Mouse (Mus musculus): ENCODE measurements around the gene Prkag2. TPM values are rescaled to one million over a fixed set of nuclear protein-coding genes. Genes with fewer than 3 reads are reported as not detected.
A peak's percentile ranks its signal among the peaks of the same experiment; 100 is the strongest.
"Not testable (repeated sequence)": the region's sequence is repeated elsewhere in the genome, so short reads cannot be mapped to it uniquely, and the experiment has no call there.

Prkag2 gene
- polyA plus RNA-seq, 1 experiment from 2014 or later: 97.6 TPM

DNA sequence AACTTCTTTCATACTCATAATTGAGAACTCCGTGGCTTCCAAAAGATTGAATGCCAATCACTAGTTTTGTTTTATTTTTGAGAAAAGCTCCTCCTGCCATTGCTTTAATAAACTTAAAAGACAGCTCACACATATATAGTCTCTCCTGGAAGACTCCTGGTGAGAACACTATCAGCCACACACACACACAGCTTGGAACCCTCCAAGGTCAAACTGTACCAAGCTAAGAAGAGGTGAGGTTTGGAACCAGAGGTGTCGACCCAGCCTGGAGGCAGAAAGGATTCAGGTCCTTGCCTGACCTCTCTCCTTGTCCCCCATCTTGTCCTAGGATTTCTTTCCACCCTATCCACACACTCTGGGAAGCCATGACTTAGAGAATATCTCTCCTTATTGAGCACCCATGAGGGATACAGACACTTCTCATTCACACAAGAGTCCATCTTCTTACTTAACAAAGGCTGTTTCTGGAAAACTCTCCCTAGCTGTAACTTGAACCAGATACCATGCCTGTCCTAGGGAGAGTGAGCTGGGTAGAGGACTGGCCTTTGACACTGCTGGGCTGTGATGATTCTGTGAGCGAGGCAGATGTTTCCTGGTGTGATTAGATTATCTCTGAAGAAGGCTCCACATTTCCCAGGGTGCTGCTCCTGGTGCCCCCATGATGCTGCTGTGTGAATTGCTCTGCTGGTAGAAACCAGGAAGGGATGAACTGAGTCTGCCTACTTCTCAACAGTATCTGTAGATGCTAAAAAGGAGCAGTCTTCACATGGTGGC is 245.4 kb downstream of the Prkag2 start:
- ATAC-seq (ENCODE audit: low FRiP score, low TSS enrichment) (no peak), DNase-seq (no peak)
- no peak overlapping the region for H3K9ac ChIP-seq (replicated peaks; ENCODE audit: low read length)
- no peaks in the 10 kb centered on the region for H3K36me3 ChIP-seq (ENCODE audit: control insufficient read depth, insufficient read depth, low read length)
- WGBS: 77% methylated on average over 3 of the region's 3 CpGs
- H3K4me2 ChIP-seq (ENCODE audit: low read length): no peak overlapping the region
- H3K9me3 ChIP-seq (ENCODE audit: control insufficient read depth, low read length): no peaks in the 10 kb centered on the region
- no peaks in the 10 kb centered on the region for H3K4me1 ChIP-seq (ENCODE audit: control insufficient read depth, insufficient read depth, low read length)
- no peaks in the 10 kb centered on the region for H3K27me3 ChIP-seq (ENCODE audit: control insufficient read depth, insufficient read depth, low read length)
- H3K27ac ChIP-seq (replicated peaks; ENCODE audit: low read depth, low read length): no peak overlapping the region
- no peak overlapping the region for H3K4me3 ChIP-seq (replicated peaks; ENCODE audit: low read depth, low read length)

DNA sequence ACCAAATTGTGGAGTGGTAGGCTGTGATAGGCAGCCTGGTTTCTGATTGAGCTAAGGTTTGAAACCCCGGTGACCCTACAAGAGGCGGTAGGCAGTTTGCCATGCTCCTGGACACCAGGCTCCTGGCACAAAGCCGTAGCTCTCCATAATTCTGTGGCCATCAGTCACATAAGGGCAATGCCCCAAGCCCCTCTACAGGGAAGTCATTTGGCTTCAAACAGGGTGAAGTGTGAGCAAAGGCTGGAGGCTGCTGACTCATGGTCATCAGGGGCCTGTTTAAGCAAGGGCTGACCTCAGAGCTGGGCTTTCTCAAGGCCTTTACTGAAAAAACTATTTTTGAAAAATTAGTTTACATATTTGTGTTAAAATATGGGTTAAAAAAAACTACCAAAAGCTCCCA is 246.2 kb downstream of the Prkag2 start:
- Histone ChIP-seq H3K9ac (replicated peaks; ENCODE audit: low read length) (no peak overlapping the region), H3K4me3 (replicated peaks; ENCODE audit: low read depth, low read length) (no peak overlapping the region), H3K27me3 (ENCODE audit: control insufficient read depth, insufficient read depth, low read length) (no peaks in the 10 kb centered on the region), H3K4me2 (ENCODE audit: low read length) (no peak overlapping the region), H3K9me3 (ENCODE audit: control insufficient read depth, low read length) (no peaks in the 10 kb centered on the region), H3K27ac (replicated peaks; ENCODE audit: low read depth, low read length) (no peak overlapping the region), H3K36me3 (ENCODE audit: control insufficient read depth, insufficient read depth, low read length) (no peaks in the 10 kb centered on the region), H3K4me1 (ENCODE audit: control insufficient read depth, insufficient read depth, low read length) (no peaks in the 10 kb centered on the region)
- ATAC-seq (ENCODE audit: low FRiP score, low TSS enrichment) (no peak), DNase-seq (no peak)
- 86% methylated on average over 3 of the region's 3 CpGs for WGBS

DNA sequence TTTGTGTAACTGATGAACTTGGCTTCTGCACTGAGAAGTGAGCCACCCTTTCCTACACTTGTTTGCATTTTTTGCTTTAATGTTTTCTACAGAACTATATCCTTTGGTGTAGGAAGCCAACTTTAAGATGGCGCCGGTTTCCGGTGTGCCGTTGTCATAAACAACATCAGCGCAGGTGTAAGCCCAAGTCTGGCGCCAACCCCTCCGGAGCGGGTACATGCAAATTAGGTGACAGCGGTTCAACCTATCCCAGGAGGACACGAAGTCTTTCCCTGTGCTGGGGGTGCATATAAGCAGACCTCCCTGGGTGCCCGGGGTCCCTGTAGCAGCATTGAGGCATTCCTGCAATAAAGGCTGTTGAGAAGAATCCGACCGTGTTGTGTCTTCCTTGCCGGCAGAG is 252.2 kb downstream of the Prkag2 start:
- not testable (repeated sequence) for H3K36me3 ChIP-seq (ENCODE audit: control insufficient read depth, insufficient read depth, low read length); H3K4me2 ChIP-seq (ENCODE audit: low read length); ATAC-seq (ENCODE audit: low FRiP score, low TSS enrichment); H3K4me3 ChIP-seq (replicated peaks; ENCODE audit: low read depth, low read length); H3K27ac ChIP-seq (replicated peaks; ENCODE audit: low read depth, low read length); H3K4me1 ChIP-seq (ENCODE audit: control insufficient read depth, insufficient read depth, low read length); H3K9me3 ChIP-seq (ENCODE audit: control insufficient read depth, low read length); DNase-seq; H3K27me3 ChIP-seq (ENCODE audit: control insufficient read depth, insufficient read depth, low read length); H3K9ac ChIP-seq (replicated peaks; ENCODE audit: low read length)
- 88% methylated on average over 14 of the region's 14 CpGs for WGBS

DNA sequence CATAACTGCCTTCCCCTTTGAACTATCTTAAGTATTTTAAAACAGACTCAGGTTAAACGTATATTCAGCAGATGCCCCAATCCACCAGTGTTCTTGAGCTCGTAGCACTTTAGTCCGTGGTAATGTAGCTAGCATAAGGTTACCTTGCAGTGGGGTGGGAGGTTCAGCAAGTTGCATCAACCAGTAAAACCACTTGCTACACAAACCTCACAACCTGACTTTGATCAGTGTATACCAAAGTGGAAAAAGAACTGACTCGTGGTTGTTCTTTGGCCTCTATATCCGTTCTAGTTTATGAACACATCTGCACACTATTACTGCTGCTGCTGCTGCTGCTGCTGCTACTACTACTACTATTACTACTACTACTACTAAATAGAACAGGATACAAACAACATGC is 256.6 kb downstream of the Prkag2 start:
- Histone ChIP-seq H3K9me3 (ENCODE audit: control insufficient read depth, low read length) (no peaks in the 10 kb centered on the region), H3K36me3 (ENCODE audit: control insufficient read depth, insufficient read depth, low read length) (no peaks in the 10 kb centered on the region), H3K4me2 (ENCODE audit: low read length) (peak overlapping the region; percentile 78; the same call in 1 of the 2 replicates), H3K9ac (replicated peaks; ENCODE audit: low read length) (peak overlapping the region; percentile 49; the same call in 1 of the 2 replicates), H3K27me3 (ENCODE audit: control insufficient read depth, insufficient read depth, low read length) (no peaks in the 10 kb centered on the region), H3K4me3 (replicated peaks; ENCODE audit: low read depth, low read length) (no peak overlapping the region), H3K27ac (replicated peaks; ENCODE audit: low read depth, low read length) (no peak overlapping the region; the same call in 1 of the 2 replicates), H3K4me1 (ENCODE audit: control insufficient read depth, insufficient read depth, low read length) (peaks cover 26% of the 10 kb centered on the region)
- no peak for ATAC-seq (ENCODE audit: low FRiP score, low TSS enrichment)
- WGBS: 94% methylated on average over 5 of the region's 5 CpGs
- no peak for DNase-seq

DNA sequence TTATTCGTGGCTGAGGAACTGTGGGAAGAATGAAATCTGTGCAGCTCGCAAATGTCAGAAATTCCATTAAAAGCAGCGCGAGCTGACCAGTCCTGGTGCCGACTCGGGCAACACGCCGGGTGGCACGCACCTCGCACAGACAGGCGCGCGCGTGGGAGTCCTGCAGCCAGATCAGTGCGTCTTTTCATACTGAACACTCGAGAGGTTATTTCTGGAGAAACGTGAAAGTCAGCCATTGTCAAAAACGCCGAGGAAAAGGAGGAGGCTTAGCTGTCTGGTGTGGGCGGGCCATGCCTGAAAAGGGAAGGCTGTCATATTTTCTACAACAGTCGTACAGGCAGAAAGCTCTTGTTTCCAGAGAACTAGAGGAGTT is 257.4 kb downstream of the Prkag2 start:
- Histone ChIP-seq H3K27ac (replicated peaks; ENCODE audit: low read depth, low read length) (peak overlapping the region; percentile 97), H3K4me3 (replicated peaks; ENCODE audit: low read depth, low read length) (peak overlapping the region; percentile 93), H3K4me1 (ENCODE audit: control insufficient read depth, insufficient read depth, low read length) (peaks cover 26% of the 10 kb centered on the region), H3K36me3 (ENCODE audit: control insufficient read depth, insufficient read depth, low read length) (no peaks in the 10 kb centered on the region), H3K9me3 (ENCODE audit: control insufficient read depth, low read length) (no peaks in the 10 kb centered on the region), H3K9ac (replicated peaks; ENCODE audit: low read length) (peak overlapping the region; percentile 49), H3K4me2 (ENCODE audit: low read length) (peak overlapping the region; percentile 78), H3K27me3 (ENCODE audit: control insufficient read depth, insufficient read depth, low read length) (no peaks in the 10 kb centered on the region)
- WGBS: 1% methylated on average over 21 of the region's 21 CpGs
- ATAC-seq (ENCODE audit: low FRiP score, low TSS enrichment) (no peak), DNase-seq (no peak)

DNA sequence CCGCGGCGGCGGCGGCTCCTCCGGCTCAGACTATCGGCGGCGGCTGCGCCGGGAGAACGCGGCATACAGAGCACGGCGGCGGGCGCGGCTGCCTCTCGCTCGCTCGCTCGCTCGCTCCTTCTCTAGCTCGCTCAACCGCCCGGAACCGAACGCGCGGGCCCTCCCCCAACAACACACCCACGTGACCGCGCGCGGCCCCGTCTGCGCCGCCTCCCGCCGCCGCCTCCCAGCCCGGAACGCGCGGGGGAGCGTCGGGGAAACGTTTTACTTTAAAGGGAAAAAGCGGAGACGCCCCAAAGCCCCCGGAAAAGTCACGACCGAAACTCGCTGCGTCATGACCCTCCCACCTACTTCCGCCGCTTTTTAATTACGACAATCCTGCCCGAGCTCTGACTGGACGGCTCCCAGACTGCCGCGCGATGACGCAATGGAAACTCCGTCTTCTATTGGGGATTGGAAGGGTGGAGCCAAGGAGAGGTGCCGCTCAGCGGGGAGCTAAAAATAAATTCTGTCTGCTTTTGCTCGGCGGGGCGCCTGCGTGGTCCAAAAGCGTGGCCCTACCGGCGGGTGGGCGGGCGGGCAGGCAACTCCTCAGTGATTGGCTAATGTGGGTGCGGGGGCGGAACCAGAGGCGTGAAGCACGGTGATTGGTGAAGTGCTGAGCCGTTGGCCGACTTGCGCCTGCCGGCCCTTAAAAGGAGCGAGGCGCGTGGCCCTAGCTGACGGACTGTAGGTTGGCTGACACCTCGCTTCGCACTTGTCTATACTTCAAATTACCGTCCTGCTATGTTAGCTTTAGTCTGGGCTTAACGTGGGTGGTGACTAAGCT is 258.0 kb downstream of the Prkag2 start, which contains the start of gene Rheb:
Gene Rheb, minus strand, starts transcription at position 351 of the 829 bp plus-strand sequence.
- H3K9ac ChIP-seq (replicated peaks; ENCODE audit: low read length): peak within 1 kb of the TSS; percentile 86
- no peaks in the 10 kb centered on the region for H3K27me3 ChIP-seq (ENCODE audit: control insufficient read depth, insufficient read depth, low read length)
- H3K36me3 ChIP-seq (ENCODE audit: control insufficient read depth, insufficient read depth, low read length): no peaks in the 10 kb centered on the region
- H3K4me1 ChIP-seq (ENCODE audit: control insufficient read depth, insufficient read depth, low read length): peaks cover 26% of the 10 kb centered on the region
- ATAC-seq (ENCODE audit: low FRiP score, low TSS enrichment) (peak; percentile 96), DNase-seq (peak; percentile 100)
- peak within 1 kb of the TSS; percentile 97 for H3K27ac ChIP-seq (replicated peaks; ENCODE audit: low read depth, low read length)
- peak within 1 kb of the TSS; percentile 93 for H3K4me3 ChIP-seq (replicated peaks; ENCODE audit: low read depth, low read length)
- H3K4me2 ChIP-seq (ENCODE audit: low read length): peak within 1 kb of the TSS; percentile 78
- H3K9me3 ChIP-seq (ENCODE audit: control insufficient read depth, low read length): no peaks in the 10 kb centered on the region
- whole genome bisulfite sequencing: under 1% methylated on average over 92 of the region's 92 CpGs

DNA sequence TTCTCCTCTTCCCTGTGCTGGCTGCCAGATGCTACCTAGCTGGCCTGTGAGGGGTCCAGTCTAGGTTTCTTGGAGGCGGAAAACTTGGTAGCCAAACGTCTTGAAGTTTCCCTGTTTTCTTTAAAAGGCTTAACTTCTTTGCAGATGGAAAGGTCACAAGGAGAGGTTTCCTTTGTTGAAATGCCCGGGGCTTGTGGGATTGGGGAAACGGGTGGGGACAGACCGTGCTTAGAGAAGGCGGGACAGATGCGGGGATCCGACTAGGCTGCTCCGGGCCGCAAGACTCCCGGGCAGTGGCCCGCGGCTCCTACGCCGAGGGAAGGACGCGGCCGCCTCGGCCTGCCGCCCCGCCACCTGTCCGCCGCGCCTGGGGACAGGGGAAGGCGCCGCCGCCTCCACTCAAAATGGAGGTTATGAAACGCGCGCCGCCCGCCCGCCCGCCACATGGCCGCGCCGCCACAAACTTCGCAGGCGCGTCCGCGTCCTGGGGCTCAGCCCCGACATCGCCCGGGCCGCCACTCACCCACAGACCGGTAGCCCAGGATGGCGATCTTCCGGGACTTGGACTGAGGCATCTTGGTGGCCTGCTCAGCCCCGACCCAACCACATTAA is 258.7 kb downstream of the Prkag2 start:
- under 1% methylated on average over 50 of the region's 50 CpGs for WGBS
- Histone ChIP-seq H3K27ac (replicated peaks; ENCODE audit: low read depth, low read length) (peak overlapping the region; percentile 97), H3K27me3 (ENCODE audit: control insufficient read depth, insufficient read depth, low read length) (no peaks in the 10 kb centered on the region), H3K4me3 (replicated peaks; ENCODE audit: low read depth, low read length) (peak overlapping the region; percentile 93), H3K9me3 (ENCODE audit: control insufficient read depth, low read length) (no peaks in the 10 kb centered on the region), H3K4me2 (ENCODE audit: low read length) (peak overlapping the region; percentile 73), H3K4me1 (ENCODE audit: control insufficient read depth, insufficient read depth, low read length) (peaks cover 26% of the 10 kb centered on the region), H3K36me3 (ENCODE audit: control insufficient read depth, insufficient read depth, low read length) (no peaks in the 10 kb centered on the region), H3K9ac (replicated peaks; ENCODE audit: low read length) (peak overlapping the region; percentile 86)
- ATAC-seq (ENCODE audit: low FRiP score, low TSS enrichment) (peak; percentile 3; the same call in 1 of the 2 replicates), DNase-seq (peak; percentile 71)

DNA sequence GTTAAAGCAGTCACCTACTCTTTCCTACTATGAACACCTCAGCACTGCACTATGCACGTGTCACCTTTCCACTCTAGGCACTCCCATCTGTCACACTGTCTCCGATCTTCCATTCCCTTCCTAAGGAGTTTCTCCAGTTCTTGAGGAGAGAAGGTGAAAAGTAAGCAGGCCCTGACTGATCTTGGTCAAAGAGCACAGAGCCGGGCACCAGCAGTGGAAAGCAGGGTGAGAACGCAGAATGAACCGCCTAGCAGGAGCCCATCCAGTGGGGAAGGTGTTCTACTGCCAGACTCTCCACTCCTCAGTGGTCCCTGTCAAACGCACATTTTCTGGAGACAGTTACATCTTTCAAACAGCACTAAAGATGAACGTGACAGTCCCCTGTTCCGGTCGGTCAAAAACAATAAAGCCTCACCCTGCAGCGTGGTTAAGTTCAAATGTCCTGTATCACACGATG is 259.4 kb downstream of the Prkag2 start:
- H3K4me1 ChIP-seq (ENCODE audit: control insufficient read depth, insufficient read depth, low read length): peaks cover 26% of the 10 kb centered on the region
- H3K4me3 ChIP-seq (replicated peaks; ENCODE audit: low read depth, low read length): peak overlapping the region; percentile 93
- DNase-seq (peak; percentile 12), ATAC-seq (ENCODE audit: low FRiP score, low TSS enrichment) (no peak)
- H3K27ac ChIP-seq (replicated peaks; ENCODE audit: low read depth, low read length): peak overlapping the region; percentile 97; the same call in 1 of the 2 replicates
- H3K4me2 ChIP-seq (ENCODE audit: low read length): peak overlapping the region; percentile 73
- H3K9ac ChIP-seq (replicated peaks; ENCODE audit: low read length): peak overlapping the region; percentile 86
- WGBS: 14% methylated on average over 11 of the region's 11 CpGs
- no peaks in the 10 kb centered on the region for H3K36me3 ChIP-seq (ENCODE audit: control insufficient read depth, insufficient read depth, low read length)
- no peaks in the 10 kb centered on the region for H3K27me3 ChIP-seq (ENCODE audit: control insufficient read depth, insufficient read depth, low read length)
- H3K9me3 ChIP-seq (ENCODE audit: control insufficient read depth, low read length): no peaks in the 10 kb centered on the region

Data from midbrain, embryonic 14.5 days (tissue).